Mouse (Mus musculus) neural tube, embryonic 12.5 days (tissue): ENCODE measurements at regions not wholly inside any gene's neighbourhood (a gene's known extent, or its start where the extent isn't known, plus 50 kb on each side); places are given as distances from the start of the nearest gene placed in this dataset.
"Not testable (repeated sequence)": the region's sequence is repeated elsewhere in the genome, so short reads cannot be mapped to it uniquely, and the experiment has no call there.

Experiments used
- ATAC-seq: fragments of 200-750 bp; cut with Nextera tagmentation; 2 replicates; pipeline ENCODE4 v1.8.0; 2017; ENCODE audit warnings: low read depth, mild to moderate bottlenecking, moderate TSS enrichment, moderate library complexity; ENCODE audit not compliant: low FRiP score
- H3K27ac ChIP-seq: fragments of 300-500 bp; sonication (generic); 2 replicates; pipeline ENCODE4 v1.5.1; 2016
- H3K27me3 ChIP-seq: fragments of 300-500 bp; sonication (generic); replicated peaks from 2 replicates; pipeline ENCODE4 v1.6.1; 2016; ENCODE audit warnings: mild to moderate bottlenecking
- H3K36me3 ChIP-seq: fragments of 300-500 bp; sonication (generic); 2 replicates; pipeline ENCODE4 v1.6.1; 2016; ENCODE audit warnings: mild to moderate bottlenecking
- H3K4me1 ChIP-seq: fragments of 300-500 bp; sonication (generic); 2 replicates; pipeline ENCODE4 v1.6.1; 2016
- H3K4me2 ChIP-seq: fragments of 300-500 bp; sonication (generic); replicated peaks from 2 replicates; pipeline ENCODE4 v1.6.1; 2016; ENCODE audit warnings: mild to moderate bottlenecking
- H3K4me3 ChIP-seq: fragments of 300-500 bp; sonication (generic); 2 replicates; pipeline ENCODE4 v1.5.1; 2016
- H3K9ac ChIP-seq: fragments of 300-500 bp; sonication (generic); 2 replicates; pipeline ENCODE4 v1.6.1; 2016; ENCODE audit warnings: mild to moderate bottlenecking
- H3K9me3 ChIP-seq: fragments of 300-500 bp; sonication (generic); 2 replicates; pipeline ENCODE4 v1.6.1; 2016; ENCODE audit warnings: mild to moderate bottlenecking
- WGBS: fragments of 180-500 bp; shearing (Covaris S2); methylation state at CpG from one replicate; pipeline ENCODE4 v1.1.7; 2016; 5-methylcytosine and 5-hydroxymethylcytosine counted together

DNA sequence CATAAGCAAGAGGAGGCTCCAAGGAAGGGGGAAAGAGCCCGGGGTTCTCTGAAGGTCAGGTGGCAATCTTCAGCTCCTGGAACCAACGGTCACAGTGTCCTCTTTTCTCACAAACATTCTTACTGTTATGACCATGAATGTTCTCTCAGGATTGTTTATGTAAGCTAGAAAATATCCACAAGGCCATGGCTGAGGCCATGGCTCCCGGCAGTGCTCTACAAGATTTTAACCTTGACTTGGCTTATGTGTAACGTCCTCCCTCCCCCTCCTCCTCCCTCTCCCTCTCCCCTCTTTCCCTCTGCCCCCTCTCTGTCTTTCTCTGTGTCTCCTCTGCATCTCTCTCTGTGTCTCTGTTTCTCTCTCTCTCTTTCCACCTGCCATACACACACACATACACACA is 100.5 kb upstream of the Ccdc122 start:
- H3K4me2 ChIP-seq, ATAC-seq, H3K4me3 ChIP-seq, H3K36me3 ChIP-seq, H3K9me3 ChIP-seq, H3K27ac ChIP-seq, H3K27me3 ChIP-seq, H3K4me1 ChIP-seq, H3K9ac ChIP-seq: not testable (repeated sequence)
- 70% methylated on average over 4 of the region's 4 CpGs for WGBS

DNA sequence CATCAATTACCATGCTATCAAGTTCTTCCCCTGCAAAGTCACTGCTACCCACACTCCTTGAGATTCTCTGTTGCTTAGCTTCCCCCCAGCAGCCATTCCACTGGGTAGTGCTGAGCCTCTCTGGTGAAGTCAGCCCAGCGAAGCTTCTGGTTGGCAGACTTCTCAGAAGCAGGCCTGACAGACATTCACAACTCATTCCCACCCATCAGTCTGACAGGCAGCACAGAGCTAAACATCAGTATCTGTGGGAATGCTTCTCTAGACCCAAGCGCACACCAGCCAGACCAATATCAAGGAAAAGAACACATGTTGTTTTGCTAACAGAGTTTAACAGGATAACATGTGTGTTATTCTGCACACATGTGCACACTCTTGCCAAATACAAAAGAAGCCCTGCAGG is 101.1 kb upstream of the Ccdc122 start:
- WGBS, result 85% methylated on average over 2 of the region's 2 CpGs
- H3K27me3 ChIP-seq, result no peaks in the 10 kb centered on the region
- H3K9me3 ChIP-seq, result no peaks in the 10 kb centered on the region
- ATAC-seq, result no peak
- no peak overlapping the region for H3K4me2 ChIP-seq
- H3K9ac ChIP-seq, result no peak overlapping the region
- no peaks in the 10 kb centered on the region for H3K36me3 ChIP-seq
- no peak overlapping the region for H3K4me3 ChIP-seq
- no peak overlapping the region for H3K27ac ChIP-seq
- no peaks in the 10 kb centered on the region for H3K4me1 ChIP-seq

DNA sequence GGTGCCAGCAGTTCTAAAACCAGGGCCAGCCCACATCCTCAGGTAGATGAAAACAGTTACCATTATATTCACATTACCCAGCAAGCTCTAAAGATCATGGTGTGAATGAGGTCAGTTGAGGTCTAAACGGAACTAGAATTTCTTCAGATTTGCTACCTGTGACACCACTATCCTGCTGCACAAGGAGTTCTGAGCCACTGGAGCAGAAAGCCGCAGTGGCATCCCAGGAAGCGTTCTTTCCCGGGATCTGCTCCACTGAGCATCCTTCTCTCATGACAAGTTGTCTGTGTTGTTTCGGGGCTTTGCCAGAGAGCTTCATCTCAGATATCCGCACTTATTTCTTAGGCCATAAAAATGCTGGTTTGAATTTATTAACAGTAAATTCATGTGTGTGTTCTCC is 103.7 kb upstream of the Ccdc122 start:
- Histone ChIP-seq H3K4me1 (no peaks in the 10 kb centered on the region), H3K4me2 (no peak overlapping the region), H3K27ac (no peak overlapping the region), H3K4me3 (no peak overlapping the region), H3K9me3 (no peaks in the 10 kb centered on the region), H3K9ac (no peak overlapping the region), H3K36me3 (no peaks in the 10 kb centered on the region), H3K27me3 (no peaks in the 10 kb centered on the region)
- 89% methylated on average over 6 of the region's 6 CpGs for WGBS
- ATAC-seq, result no peak

DNA sequence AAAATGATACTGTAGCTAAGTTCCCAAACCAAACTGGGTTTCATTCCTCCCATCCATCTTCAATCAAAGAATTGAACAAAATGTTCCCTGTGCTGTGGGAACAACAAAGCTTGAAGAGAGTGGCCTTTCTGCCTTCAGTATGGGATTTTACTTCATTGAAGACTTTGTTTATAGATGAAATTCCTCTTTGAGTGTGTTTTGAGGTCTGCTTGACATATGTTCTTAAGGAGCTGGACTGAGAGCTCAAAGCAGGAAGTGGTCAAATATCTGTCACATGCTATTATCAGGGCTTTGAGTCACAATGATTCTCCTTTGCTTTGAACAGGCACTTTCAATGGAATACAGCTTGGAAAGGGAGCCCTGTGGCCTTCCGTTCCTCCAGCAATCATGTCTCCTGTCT is 105.2 kb upstream of the Ccdc122 start:
- Histone ChIP-seq H3K4me1 (no peaks in the 10 kb centered on the region), H3K9ac (no peak overlapping the region), H3K4me3 (no peak overlapping the region), H3K27ac (no peak overlapping the region), H3K36me3 (no peaks in the 10 kb centered on the region), H3K9me3 (no peaks in the 10 kb centered on the region), H3K4me2 (no peak overlapping the region), H3K27me3 (no peaks in the 10 kb centered on the region)
- WGBS, result 87% methylated on average over 1 of the region's 1 CpGs
- ATAC-seq, result no peak

DNA sequence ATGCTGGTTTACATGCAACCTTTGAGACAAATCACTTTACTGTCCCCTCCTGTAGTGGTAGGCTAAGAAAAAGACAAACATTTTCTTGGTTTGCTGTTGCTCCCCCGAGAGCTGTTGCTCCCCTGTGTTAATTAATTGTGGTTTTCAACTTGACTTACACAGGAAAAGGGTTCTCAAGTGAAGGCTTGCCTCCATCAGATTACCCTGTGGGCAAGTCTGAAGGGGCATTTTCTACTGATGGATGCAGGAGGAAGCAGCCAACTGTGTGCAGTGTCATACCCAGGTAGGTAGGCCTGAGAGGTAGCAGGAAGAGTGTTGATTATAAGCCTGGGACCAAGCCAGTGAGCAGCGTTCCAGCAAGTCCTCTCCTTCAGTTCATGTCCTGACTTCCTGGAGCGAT is 107.0 kb upstream of the Ccdc122 start:
- no peaks in the 10 kb centered on the region for H3K36me3 ChIP-seq
- H3K27me3 ChIP-seq, result no peaks in the 10 kb centered on the region
- H3K9me3 ChIP-seq, result no peaks in the 10 kb centered on the region
- no peak overlapping the region for H3K4me2 ChIP-seq
- no peak overlapping the region for H3K9ac ChIP-seq
- H3K27ac ChIP-seq, result no peak overlapping the region
- ATAC-seq, result no peak
- H3K4me3 ChIP-seq, result no peak overlapping the region
- H3K4me1 ChIP-seq, result no peaks in the 10 kb centered on the region
- WGBS, result 89% methylated on average over 3 of the region's 3 CpGs

DNA sequence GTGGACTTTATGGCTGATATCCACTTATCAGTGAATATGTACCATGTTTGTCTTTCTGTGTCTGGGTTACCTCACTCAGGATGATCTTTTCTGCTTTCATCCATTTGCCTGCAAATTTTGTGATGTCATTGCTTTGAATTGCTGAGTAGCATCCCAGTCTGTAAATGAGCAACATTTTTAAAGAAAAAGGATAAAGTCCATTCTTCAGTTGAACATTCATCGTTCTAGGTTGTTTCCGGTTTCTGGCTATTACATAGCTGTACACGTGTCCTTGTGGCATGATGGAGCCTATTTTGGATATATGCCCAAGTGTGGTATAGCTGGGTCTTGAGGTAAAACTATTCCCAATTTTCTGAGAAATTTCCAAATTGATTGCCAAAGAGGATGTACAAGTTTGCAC is 107.9 kb upstream of the Ccdc122 start:
- H3K9me3 ChIP-seq, result no peaks in the 10 kb centered on the region
- H3K4me2 ChIP-seq, result no peak overlapping the region
- ATAC-seq, result no peak
- H3K4me1 ChIP-seq, result no peaks in the 10 kb centered on the region
- WGBS, result 95% methylated on average over 3 of the region's 3 CpGs
- H3K4me3 ChIP-seq, result no peak overlapping the region
- no peak overlapping the region for H3K27ac ChIP-seq
- H3K9ac ChIP-seq, result no peak overlapping the region
- H3K36me3 ChIP-seq, result no peaks in the 10 kb centered on the region
- no peaks in the 10 kb centered on the region for H3K27me3 ChIP-seq

DNA sequence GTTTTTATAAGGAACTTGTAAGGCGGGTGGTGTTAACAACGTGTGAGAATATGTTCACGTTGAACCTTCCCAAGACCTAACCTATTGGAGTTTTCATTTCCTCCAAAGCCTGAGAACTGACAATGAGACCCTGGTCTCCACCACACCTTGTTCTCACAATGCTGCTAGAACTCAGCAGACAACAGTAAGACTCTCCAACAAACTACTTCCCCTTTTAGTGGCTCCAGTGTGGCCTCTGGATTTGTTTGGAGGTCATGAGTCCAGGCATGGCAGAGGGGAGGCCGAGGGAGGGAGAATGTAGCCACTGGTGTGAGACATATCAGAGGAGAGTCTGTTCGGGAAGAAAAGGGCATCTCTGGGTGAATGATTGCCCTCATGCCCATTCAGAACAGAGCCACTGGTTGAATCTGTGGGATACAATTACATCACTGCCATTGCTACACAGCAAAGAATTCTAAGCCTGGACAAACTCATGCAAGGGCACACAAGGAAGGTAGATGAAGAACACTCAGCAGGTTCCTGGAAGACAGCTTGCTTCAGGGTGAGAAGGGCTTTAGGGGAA is 109.2 kb upstream of the Ccdc122 start:
- H3K4me1 ChIP-seq, result no peaks in the 10 kb centered on the region
- no peak overlapping the region for H3K27ac ChIP-seq
- ATAC-seq, result no peak
- no peak overlapping the region for H3K4me2 ChIP-seq
- H3K4me3 ChIP-seq, result no peak overlapping the region
- 69% methylated on average over 5 of the region's 5 CpGs for WGBS
- no peak overlapping the region for H3K9ac ChIP-seq
- H3K36me3 ChIP-seq, result no peaks in the 10 kb centered on the region
- no peaks in the 10 kb centered on the region for H3K27me3 ChIP-seq
- H3K9me3 ChIP-seq, result no peaks in the 10 kb centered on the region

DNA sequence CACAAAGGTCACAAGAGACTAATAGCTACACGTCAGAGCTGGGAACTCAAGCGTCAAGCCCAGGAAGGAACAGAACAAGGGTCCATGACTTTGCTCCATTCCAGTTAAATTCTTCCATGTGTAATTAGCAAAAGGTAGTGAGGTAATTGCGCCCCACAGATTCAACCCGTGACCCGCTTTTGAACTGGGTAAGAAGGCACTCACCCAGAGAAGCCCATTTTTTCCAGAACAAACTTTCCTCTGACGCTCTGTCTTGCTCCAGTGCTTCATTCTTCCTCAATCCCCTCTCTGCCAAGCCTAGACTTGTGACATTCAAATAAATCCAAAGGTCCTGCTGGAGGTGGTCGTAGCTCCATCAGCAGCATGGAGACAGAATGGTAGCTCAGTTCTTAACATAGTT is 110.2 kb upstream of the Ccdc122 start:
- Histone ChIP-seq H3K4me1 (no peaks in the 10 kb centered on the region), H3K36me3 (no peaks in the 10 kb centered on the region), H3K9ac (no peak overlapping the region), H3K9me3 (no peaks in the 10 kb centered on the region), H3K4me2 (no peak overlapping the region), H3K27ac (no peak overlapping the region), H3K4me3 (no peak overlapping the region), H3K27me3 (no peaks in the 10 kb centered on the region)
- no peak for ATAC-seq
- 88% methylated on average over 7 of the region's 7 CpGs for WGBS

DNA sequence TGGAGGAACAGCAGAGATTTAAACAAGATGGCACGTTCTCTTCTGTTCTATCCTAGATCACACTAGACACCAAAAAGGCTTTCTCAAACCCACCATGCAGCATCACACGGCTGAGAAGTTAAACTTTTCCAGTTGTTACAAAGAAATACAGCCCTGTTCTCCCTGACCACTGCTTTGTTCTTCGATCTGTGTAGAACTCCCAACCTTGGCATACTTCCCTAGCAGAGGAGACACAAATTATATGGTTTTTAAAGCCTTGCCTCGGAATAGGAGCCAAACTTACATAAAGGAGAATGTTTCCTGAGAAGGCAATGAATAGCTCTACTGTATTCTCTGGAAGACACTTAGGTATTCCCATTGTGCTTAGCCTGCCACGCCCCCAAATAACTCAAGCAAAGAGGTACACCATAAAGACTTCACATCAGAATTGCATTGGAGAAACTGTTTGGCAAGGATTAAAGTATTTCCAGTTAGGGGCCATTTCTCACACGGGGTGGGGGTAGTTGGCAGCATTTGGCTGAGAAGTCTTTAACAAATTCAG is 114.1 kb upstream of the Ccdc122 start:
- H3K9ac ChIP-seq, result no peak overlapping the region
- no peaks in the 10 kb centered on the region for H3K27me3 ChIP-seq
- H3K4me1 ChIP-seq, result no peaks in the 10 kb centered on the region
- no peaks in the 10 kb centered on the region for H3K9me3 ChIP-seq
- no peak overlapping the region for H3K4me2 ChIP-seq
- WGBS, result 69% methylated on average over 6 of the region's 6 CpGs
- no peaks in the 10 kb centered on the region for H3K36me3 ChIP-seq
- no peak for ATAC-seq
- H3K4me3 ChIP-seq, result no peak overlapping the region
- no peak overlapping the region for H3K27ac ChIP-seq

DNA sequence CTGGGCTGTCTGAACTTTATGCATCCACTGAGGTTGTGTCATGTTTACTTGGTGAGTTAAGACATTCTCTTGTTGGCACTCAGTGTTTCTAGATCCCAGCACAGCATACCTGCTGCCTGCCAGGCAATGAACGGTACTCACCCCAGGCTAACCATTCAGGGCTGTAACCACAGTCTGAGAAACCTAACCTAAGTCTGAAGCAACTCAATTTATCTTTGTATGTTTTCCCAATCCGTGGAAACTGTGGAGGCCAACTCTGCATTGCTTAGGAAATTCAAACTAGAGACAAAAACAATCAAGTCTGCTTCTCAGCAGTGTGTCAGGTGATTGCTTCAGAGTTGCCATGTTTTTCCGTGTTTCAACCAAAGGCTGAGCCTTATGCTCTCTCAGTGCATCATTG is 118.5 kb upstream of the Ccdc122 start:
- Histone ChIP-seq H3K27me3 (no peaks in the 10 kb centered on the region), H3K4me2 (no peak overlapping the region), H3K4me3 (no peak overlapping the region), H3K27ac (no peak overlapping the region), H3K9me3 (no peaks in the 10 kb centered on the region), H3K9ac (no peak overlapping the region), H3K4me1 (no peaks in the 10 kb centered on the region), H3K36me3 (no peaks in the 10 kb centered on the region)
- ATAC-seq, result no peak
- WGBS, result 77% methylated on average over 3 of the region's 3 CpGs

DNA sequence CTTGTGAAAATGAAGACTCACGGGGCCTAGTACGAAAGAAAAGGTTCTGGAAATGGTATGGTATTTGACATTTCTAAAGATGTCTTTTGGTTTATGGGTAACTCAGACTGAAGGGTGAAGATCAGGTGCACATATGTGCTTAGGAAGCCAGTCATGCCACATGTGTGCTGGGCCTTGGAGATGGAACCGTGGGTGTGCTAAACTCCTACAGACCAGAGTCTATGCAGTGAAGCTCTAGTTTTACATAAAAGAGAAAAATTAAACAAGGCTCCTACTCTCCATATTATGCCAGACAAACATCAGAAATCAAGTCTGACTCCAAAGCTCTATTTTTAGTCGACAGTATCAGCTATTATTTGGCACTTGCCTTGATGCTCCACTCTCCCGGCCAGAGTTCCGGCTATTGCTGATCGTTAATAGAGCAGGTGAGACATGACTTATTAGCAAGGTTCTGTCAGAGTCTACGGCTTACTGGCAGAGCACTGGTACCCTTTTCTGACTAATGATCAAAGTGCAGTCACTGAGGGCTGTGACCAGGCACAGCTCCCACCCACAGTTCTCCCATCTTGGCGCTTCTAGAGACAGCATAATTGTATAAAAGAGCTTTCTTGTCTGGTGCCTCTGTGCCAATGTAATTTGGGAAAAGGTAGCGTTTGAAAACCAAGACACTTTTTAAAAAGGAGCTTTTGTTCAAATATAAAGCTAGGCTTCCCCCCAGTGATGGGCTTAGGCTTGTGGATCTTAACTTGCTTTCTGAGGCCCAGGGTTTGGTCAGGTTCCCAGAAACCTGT is 119.2 kb upstream of the Ccdc122 start:
- Histone ChIP-seq H3K4me2 (no peak overlapping the region), H3K36me3 (no peaks in the 10 kb centered on the region), H3K9ac (no peak overlapping the region), H3K4me3 (no peak overlapping the region), H3K4me1 (no peaks in the 10 kb centered on the region), H3K27me3 (no peaks in the 10 kb centered on the region), H3K9me3 (no peaks in the 10 kb centered on the region), H3K27ac (no peak overlapping the region)
- no peak for ATAC-seq
- WGBS, result 85% methylated on average over 10 of the region's 10 CpGs

DNA sequence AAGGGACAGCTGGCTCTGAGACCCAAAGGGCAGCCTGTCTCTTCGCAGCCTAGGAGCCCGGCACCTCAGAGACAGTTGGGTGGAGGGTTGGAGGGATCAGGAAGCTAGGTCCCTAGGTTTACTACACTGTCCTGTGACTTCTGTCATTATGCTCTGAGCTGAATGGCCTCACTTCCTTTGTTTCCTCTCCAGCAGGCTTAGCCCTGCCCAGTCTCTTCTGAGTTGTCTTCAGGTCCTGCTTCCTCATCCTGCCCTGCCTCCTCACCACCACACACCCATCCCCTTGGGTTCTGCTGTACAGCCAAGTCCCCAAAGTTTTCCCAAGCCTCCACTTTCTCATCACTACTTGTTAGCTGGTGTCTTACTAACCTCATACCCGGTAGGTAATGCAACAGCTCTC is 122.7 kb upstream of the Ccdc122 start:
- WGBS, result 89% methylated on average over 3 of the region's 3 CpGs
- Histone ChIP-seq H3K36me3 (no peaks in the 10 kb centered on the region), H3K27me3 (no peaks in the 10 kb centered on the region), H3K9me3 (no peaks in the 10 kb centered on the region), H3K4me2 (no peak overlapping the region), H3K9ac (no peak overlapping the region), H3K27ac (no peak overlapping the region), H3K4me3 (no peak overlapping the region), H3K4me1 (no peaks in the 10 kb centered on the region)
- no peak for ATAC-seq
